Mouse (Mus musculus) liver, embryonic 12.5 days (tissue): ENCODE data around the gene Ankrd63. TPM values are rescaled to one million over a fixed set of nuclear protein-coding genes. Genes with fewer than 3 reads are reported as not detected.

ENCODE experiments used
- polyA plus RNA-seq: library from polyadenylated mRNA; unstranded; fragments of >200 nt; fragmentation: Nextera tagmentation; extraction: Ambion mirVana; gene quantifications from 2 replicates; pipeline ENCODE4 v1.2.1, GENCODE M21; 2016

Gene Ankrd63
- polyA plus RNA-seq, 1 experiment from 2014 or later = 0.07 TPM

Other genes with a start within 250 kb of the Ankrd63 start
- 130 TPM in 2 replicates for gene Srp14, start 224.3 kb downstream of the Ankrd63 start, polyA plus RNA-seq
- 0.62 and 0.83 TPM in 2 replicates for gene Bmf, start 154.3 kb downstream of the Ankrd63 start, polyA plus RNA-seq
- gene Bub1b, start 105.8 kb downstream of the Ankrd63 start, polyA plus RNA-seq = 70.9 and 72.5 TPM in 2 replicates
- gene Pak6, start 40.7 kb downstream of the Ankrd63 start, polyA plus RNA-seq = 1.4 and 1.9 TPM in 2 replicates
- gene Plcb2, start 24.5 kb upstream of the Ankrd63 start, polyA plus RNA-seq = 2.5 and 2.6 TPM in 2 replicates
- 23.1 TPM in 2 replicates for gene Inafm2, start 41.8 kb upstream of the Ankrd63 start, polyA plus RNA-seq
- gene Ccdc9b, start 58.7 kb upstream of the Ankrd63 start, polyA plus RNA-seq = 0.36 and 0.39 TPM in 2 replicates
- gene Phgr1, start 68.8 kb upstream of the Ankrd63 start, polyA plus RNA-seq = not detected in 2 replicates
- 0.35 and 0.37 TPM in 2 replicates for gene Disp2, start 75.8 kb upstream of the Ankrd63 start, polyA plus RNA-seq
- 92.8 and 95.2 TPM in 2 replicates for gene Knstrn, start 110.0 kb upstream of the Ankrd63 start, polyA plus RNA-seq
- gene Ivd, start 158.0 kb upstream of the Ankrd63 start, polyA plus RNA-seq = 27.9 and 30.8 TPM in 2 replicates
- gene Bahd1, start 196.4 kb upstream of the Ankrd63 start, polyA plus RNA-seq = 5.1 and 5.6 TPM in 2 replicates
- gene Chst14, start 222.5 kb upstream of the Ankrd63 start, polyA plus RNA-seq = 8.8 and 9.5 TPM in 2 replicates